Mouse (Mus musculus) kidney, adult 2 months (tissue): ENCODE results near the gene March10.

Source experiments
- CTCF ChIP-seq: fragments of 200-500 bp; conservative IDR thresholded peaks from 2 replicates; pipeline ENCODE4 v1.5.1; 2011; ENCODE audit warnings: low read depth, mild to moderate bottlenecking, control low read depth, low read length, moderate library complexity, mixed read lengths; ENCODE audit not compliant: insufficient read depth, insufficient read length
- POLR2A ChIP-seq: fragments of 200-500 bp; IDR thresholded peaks from one replicate; pipeline ENCODE4 v1.6.1; 2011; ENCODE audit warnings: low read depth, low read length, control low read depth

- TF ChIP-seq POLR2A (no peak), CTCF (no peak)
These were observed 39.2 kb upstream of the March10 start for GRCm38 (mm10) chr11:105495591-105496270.
